Mouse (Mus musculus) mature B cell (primary cell): Measurements from ENCODE around the gene Cnbd2.

Experiments used
- in situ Hi-C: fragments of 300-500 bp; cut with MboI; formaldehyde crosslinking; loops from 2 replicates; pipeline ENCODE4 v1.14.3; 2019

Gene Cnbd2

GRCm38 (mm10) chr2:156312297-156312897 lies at the start of gene Cnbd2, which contains the start of gene Scand1:
Gene Cnbd2 (plus strand): TSS chr2:156312299.
Gene Scand1 (minus strand): TSS chr2:156312704.
- in situ Hi-C loops = no loop called here

DNA sequence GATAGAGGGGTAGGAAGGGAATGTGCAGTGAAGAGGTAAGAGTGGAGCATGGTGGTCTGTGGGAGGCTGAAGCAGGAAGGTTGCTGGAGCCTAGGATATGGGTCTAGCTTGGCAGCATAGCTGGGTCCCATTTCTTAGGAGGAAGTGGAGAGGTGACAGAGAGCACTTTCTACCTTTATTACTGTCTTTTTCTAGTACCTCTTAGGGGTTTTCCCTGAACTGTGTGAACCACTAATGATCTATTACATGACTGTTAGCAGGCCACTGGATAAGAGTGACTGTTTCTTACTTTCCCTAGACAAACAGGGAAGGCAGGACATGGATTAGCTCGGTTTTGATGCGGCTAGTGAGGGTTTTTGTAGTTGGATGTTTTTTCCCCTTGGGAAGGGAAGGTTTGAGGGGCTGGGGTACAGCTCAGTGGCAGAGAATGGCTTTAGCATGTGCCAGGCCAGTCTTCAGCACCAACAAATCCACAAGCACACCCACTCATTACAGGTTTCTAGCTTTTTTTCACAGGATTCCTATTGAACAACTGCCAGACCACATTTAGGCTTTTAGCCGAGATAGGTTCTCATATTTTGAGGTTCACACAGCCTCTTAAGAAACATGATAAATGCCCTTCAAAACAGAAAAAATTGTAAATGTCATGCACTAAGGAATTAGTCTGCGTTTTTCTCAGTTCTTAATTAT lies 48.8 kb upstream of the Cnbd2 start:
- in situ Hi-C loops = no loop called here

DNA sequence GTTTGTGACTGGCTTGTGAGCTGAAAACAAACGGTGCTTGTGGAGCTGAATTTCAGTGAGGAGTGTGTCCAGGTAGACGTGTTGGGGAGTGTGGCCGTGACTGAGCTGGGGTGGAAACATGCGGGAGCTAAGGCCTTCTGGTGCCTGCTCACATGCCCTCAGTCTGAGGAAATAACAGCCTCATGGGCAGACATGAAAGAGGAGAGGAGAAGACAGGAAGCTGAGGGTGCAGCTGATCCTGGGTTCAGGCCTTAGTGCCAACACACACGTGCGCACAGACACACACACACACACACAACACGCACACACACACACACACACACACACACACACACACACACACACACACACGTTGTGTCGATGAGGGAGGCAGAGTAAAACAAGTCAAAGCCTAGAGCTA lies 44.5 kb upstream of the Cnbd2 start:
- in situ Hi-C loops = no loop called here

- in situ Hi-C loops = no loop called here
Observed at GRCm38 (mm10) chr2:156272553-156272952, 39.5 kb upstream of the Cnbd2 start.

GRCm38 (mm10) chr2:156278226-156279017 lies 33.7 kb upstream of the Cnbd2 start:
- in situ Hi-C loops = no loop called here

DNA sequence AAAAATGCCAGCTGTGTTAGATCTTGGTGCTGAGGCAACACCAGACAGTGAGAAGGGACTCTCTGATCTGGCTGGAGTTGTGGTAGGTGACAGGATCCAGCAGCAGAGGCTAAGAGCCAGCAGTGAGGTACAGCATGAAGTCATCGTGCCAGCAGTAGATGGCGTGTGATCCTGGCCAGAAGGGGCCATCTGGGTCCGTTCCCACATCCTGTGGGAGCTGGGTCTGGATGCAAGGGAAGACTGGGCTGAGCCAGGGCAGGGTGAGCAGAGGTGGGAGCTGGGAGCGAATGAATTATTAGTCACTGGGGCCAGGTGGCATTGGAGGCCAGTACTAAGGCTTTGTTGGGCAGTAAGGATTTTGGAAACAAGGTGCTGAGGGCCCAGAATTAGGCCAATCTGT lies 30.9 kb upstream of the Cnbd2 start:
- in situ Hi-C loops = no loop called here

DNA sequence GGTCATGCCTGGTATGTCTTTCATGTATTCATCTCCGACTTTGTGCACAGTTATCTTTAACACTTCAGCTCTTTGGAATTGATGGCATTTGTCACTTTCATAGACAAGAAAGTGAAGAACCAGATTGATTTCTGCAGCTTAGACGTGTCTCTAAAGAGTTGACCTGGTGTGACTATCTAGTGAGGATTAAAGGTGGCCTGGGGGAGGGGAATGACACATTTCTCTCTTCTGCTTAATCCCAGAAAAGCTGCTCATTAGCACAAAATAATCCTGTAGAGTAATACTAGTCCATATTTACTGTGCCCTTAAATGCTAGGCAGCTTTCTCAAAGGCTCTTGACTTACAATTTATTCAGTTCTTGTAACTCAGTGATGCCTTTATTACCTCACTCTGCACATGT lies 26.9 kb upstream of the Cnbd2 start:
- in situ Hi-C loops = no loop called here

DNA sequence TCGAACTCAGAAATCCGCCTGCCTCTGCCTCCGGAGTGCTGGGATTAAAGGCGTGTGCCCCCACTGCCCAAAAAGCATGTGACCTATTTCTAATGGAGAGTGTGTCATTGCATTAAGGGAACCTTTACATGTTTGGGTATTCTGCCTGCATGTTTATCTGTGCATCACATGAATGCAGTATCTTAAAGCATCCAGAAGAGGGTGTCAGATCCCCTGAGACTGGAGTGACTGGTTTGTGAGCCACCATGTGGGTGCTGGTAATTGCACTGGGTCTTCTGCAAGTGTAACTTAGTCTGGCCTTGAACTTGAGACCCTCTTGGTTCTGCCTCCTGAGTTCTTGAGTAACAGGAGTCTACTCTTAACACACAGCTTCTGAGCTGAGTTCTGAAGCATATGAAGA lies 25.4 kb upstream of the Cnbd2 start:
- in situ Hi-C loops = no loop called here

- in situ Hi-C loops = no loop called here
Observed at GRCm38 (mm10) chr2:156288222-156288621, 23.9 kb upstream of the Cnbd2 start.

DNA sequence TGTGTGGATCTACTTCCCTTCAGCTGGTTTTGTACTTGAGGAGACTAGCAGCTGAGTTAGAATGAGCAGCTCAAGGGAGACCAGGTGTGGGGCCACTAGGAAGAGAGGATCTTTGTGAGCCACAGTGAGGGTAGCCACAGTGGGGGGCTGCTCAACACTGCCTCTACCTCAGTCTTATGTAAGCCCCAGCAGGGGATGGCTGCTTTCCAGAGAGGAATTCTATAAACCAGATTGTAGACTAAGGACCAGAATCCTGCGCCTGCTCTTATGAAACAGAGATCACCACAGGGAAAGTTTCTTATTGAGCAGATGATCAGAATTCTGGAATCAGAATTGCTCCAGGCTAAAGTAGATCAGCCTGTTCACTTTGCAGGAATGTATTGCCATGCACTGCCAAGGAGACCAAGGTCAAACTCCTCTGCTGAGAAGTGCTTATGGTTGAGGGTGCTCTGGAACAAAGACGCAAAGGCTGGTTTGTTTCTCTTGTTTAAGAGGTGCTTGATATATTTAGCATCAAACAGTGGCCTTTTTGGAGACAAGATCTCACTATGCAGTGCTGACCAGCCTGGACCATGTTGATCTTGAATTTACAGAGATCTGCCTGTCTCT lies 22.4 kb upstream of the Cnbd2 start:
- in situ Hi-C loops = no loop called here

GRCm38 (mm10) chr2:156291998-156292397 lies 20.1 kb upstream of the Cnbd2 start:
- in situ Hi-C loops = no loop called here

DNA sequence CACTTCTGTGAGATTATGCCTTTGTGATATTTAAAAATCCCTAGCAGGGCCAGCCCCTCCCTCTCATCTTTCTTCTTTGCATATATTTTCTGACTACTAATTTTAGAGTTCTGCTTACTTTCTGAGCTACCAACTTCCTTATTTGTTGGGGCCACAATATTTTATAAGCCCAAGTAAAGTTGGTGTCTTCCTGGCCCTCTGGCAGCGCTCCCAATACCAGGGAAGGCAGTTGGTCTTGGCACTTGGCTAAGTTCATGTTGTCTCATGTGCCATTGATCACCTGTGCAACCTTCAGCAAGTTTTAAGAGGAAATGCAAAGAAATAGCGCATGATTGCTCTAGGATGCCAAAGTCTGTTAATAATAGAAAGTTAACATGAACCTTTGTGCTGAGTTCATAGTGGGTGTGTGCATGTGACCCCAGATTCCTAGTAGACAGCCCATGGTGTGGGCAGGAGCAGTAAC lies 16.5 kb upstream of the Cnbd2 start:
- in situ Hi-C loops = no loop called here

DNA sequence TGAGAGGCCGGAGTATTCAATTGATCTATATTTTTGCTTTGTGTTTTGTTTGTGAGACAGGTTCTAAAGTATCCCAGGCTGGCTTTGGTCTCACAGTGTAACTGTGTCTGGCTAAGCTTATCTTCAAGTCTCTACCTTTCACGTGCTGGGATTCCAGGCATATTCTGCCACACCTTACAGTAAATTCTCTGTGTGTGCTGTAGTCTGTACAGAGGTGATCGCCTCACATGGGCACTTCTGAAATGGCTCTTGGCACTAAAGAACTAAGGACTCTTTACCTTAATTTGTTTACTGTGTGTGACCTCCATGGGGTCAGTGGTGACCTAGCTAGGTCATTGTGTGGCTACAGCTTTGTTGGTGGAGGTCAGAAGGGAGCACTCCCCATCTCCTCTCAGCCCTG lies 15.9 kb upstream of the Cnbd2 start:
- in situ Hi-C loops = no loop called here

DNA sequence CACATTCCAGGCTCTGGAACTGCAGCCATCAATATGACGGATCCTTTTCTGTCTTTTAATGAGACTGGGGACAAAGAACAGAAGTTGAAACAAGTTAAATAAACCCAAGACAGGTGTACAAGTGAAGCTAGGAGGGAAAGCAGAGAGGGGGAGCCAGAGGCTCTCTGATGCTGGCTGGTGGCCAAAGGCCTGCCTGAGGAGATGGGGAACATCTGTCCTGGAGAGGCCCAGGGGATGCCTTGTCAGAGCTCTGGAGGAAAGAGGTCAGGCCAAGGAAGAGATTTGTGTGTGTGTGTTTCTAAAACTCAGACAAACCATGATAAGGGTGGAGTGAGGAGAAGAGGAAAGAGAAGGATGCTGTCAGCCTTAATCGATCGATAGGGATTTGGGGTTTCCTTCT lies 14.4 kb upstream of the Cnbd2 start:
- in situ Hi-C loops = no loop called here

DNA sequence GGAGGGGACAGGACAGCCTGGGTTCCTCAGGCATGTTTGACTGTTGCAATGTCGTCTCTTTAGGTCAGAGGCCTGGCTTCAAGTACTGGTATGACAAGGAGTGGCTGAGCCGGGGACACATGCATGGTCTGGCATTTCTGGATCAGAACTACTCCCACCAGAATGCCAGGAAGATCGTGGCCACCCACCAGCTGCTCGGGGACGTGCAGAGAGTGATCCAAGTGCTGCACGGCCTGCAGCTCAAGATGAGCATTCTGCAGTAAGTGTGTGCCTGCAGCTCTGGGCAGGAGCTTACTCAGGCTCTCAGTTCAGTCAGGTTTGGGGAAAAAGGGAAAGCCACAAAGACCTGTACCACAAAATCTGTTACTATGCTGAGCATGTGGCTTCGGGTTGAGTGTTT lies 13.6 kb upstream of the Cnbd2 start:
- in situ Hi-C loops = no loop called here

- in situ Hi-C loops = no loop called here
Observed at GRCm38 (mm10) chr2:156302063-156302462, 10.0 kb upstream of the Cnbd2 start.

- in situ Hi-C loops = no loop called here
Observed at GRCm38 (mm10) chr2:156304351-156304750, 7.7 kb upstream of the Cnbd2 start.

GRCm38 (mm10) chr2:156305818-156306217 lies 6.3 kb upstream of the Cnbd2 start:
- in situ Hi-C loops = no loop called here

DNA sequence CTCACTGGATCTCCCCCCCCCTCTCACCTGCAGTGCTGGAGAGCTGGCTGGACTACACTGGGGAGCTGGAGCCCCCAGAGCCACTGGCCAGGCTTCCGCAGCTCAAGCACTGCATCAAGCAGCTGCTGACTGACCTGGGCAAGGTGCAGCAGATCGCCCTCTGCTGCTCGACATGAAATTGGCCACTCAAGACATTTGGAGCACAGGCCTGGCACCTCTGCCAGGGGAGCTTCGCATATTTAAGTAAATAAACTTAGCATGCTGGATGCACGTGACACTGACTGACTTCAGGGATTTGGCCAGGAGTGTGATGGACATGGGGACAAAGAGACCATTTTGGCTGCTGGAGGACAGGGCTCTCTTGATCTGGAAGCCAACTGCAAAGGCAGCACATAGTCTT lies 4.8 kb upstream of the Cnbd2 start:
- in situ Hi-C loops = no loop called here

- in situ Hi-C loops = no loop called here
Observed at GRCm38 (mm10) chr2:156309948-156310347, 2.2 kb upstream of the Cnbd2 start.

DNA sequence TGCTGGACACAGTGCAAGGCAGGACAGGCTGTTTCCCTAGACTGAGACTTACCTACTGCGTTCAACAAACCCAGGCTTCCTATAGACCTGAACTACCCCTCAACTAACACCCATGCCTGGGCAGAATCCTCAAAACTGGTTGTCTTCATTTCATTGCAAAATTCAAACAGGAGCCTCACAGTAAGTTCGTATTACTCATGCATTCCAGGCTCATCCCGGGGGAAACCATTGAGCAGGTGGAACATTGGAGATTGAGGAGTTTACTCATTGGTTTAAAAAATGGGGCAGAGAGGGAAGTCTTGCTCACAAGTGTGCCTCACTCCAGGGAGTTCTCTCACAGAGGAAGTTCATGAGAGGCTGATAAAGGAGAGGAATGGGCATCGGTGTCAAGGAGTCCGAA lies 1.6 kb upstream of the Cnbd2 start:
- in situ Hi-C loops = no loop called here

DNA sequence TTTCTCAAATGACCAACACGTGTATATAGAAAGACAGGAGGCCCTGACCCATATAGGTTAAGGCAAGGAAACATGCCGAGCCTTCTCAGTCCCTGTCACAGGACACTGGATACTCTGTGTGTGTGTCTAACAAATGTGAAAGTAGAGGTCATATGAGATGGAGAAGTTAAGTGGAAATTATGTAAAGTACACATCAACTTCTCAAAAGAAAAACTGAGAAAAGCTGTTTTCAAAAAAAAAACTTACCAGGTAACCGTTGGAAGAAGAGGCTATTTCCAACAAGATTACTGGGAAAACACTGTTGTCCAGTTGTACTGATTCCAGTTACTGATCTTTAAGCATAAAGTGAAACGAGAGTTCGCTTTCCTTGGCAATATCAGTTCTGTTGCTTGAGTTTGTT lies 1.2 kb upstream of the Cnbd2 start:
- in situ Hi-C loops = no loop called here

- in situ Hi-C loops = no loop called here
Observed at GRCm38 (mm10) chr2:156311441-156311840, 658 bp upstream of the Cnbd2 start.
